Mouse (Mus musculus): ENCODE results near the gene Rnasek. TPM values are rescaled to one million over a fixed set of nuclear protein-coding genes. Genes with fewer than 3 reads are reported as not detected.
A peak's percentile ranks its signal among the peaks of the same experiment; 100 is the strongest.

Gene Rnasek
- total RNA-seq, 2 experiments from 2014 or later, result 109 to 117 TPM

DNA sequence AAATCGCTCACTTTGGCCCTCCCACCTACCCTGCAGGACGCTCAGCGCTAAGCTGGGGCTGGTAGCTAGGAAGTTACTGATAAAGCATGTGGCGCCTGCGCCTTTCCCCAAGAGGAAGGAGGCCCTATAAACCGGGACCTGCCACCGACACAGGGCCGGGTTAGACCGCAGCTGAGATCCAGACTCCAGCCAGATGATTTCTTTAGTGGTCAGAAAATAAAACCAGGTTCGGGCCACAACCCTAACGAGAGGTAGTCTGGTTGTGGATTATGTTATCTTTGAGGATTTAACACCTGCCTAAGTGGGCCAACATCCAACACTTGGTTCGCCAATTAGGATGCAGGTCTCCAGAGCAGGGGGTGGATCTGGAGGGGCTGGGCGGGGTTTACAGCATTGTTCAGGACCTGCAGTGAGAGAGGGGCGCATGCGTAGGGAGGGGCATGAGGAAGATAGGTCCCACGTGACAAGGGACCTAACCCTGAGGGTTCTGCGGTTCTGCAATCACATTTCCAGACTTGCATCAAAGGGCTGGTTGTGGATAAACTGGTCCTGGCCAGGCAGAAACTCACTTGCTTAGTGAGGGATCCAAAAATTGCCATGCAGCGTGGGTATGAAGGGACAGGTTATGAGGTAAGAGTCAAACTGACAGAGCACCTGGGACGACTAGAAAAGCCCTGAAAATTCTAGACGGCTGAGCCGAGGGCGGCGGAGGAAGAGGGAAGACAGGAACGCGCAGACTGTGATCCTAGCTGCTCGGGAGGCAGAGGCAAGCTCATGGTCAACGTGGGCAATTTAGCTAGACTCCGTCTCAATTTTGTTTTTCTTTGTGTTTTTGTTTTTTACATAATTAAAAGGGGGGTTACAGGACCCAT is 18.7 kb downstream of the Rnasek start, which contains the start of gene Slc16a13:
Gene Slc16a13 (minus strand): TSS at position 334 of the 872 bp plus-strand sequence.
- Histone ChIP-seq H3K27ac (peak within 1 kb of the TSS; percentile 90), H3K4me3 (peak within 1 kb of the TSS; percentile 78)
- no peak for TF ChIP-seq CTCF (IDR thresholded peaks at IDR 0.05)
- intact Hi-C loops (cut with DNase I), result no loop called here
- DNase-seq, result peak; percentile 89

DNA sequence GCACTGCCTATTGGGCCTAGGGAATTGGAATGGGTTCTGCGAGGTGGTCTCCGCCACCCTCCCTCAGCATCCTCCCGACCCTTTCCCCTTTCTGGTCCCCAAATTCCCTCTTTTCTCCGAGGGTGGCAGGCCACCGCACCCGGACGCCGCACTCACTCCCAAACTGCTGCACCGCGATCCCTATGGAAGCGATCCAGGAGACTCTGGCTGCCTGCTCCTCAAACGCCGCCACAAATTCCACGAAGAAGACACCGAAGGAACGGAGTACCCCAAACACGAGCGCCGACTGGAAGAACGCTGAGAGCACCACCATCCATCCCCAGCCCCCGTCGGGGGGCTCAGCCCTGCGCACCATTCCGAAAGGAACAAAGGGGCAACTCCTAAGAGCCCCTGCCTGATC is 19.3 kb downstream of the Rnasek start:
- TF ChIP-seq CTCF (IDR thresholded peaks at IDR 0.05), result no peak
- DNase-seq, result peak; percentile 34
- peak overlapping the region; percentile 90 for H3K27ac ChIP-seq
- intact Hi-C loops (cut with DNase I), result no loop called here
- H3K4me3 ChIP-seq, result peak overlapping the region; percentile 78

DNA sequence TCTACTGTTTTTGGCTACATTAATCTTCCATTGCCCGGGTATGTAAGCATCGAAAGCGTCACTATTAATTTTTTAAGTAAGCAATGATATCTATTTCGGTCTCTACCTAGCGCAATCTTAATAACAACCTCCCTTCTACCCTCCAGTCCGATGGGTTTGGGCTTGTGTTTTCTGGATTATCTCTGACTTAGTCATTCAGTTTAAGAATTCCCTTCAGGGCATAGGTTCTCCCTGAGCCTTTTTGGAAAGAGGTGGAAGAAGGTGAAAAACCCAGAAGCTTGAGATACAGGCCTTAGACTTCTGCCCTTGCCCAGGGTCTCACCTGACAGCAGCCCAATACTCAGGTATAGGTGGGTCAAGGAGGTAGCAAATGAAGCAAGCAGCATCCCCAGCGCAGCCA is 19.8 kb downstream of the Rnasek start:
- Histone ChIP-seq H3K4me3 (peak overlapping the region; percentile 78), H3K27ac (peak overlapping the region; percentile 90)
- TF ChIP-seq CTCF (IDR thresholded peaks at IDR 0.05), result no peak
- DNase-seq, result no peak
- intact Hi-C loops (cut with DNase I), result no loop called here

DNA sequence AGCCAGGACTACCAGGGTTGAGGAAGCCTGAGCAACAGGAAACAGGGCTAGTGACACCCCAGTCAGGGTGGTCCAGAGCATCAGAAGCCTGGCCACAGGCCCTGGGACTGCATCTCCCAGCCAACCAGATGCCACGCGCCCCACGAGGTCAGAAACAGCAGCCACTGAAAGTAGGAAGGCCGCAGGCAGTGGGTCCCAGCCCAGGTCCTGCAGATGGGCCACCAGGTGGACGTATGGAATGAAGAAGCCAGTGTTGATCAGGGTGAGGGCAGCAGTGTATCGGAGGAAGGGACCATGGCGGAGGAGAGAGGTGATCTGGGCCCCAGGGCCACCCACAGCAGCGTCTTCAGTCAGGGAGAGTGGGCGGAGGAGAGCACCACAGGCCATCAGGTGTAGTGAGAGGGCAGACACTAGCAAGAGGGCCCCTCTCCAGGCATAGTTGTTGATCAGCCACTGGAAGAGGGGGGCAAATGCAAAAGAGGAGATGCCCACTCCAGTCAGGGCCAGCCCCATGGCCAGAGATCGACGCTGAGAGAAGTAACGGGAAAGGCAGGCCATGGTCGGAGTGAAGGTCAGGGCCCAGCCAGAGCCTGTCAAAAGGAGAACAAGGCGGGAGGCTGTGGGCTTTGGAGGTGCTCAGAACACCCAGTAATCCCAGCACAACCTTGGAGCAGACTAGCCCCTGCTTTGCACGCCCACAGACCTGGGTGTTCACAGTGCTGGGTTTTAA is 20.7 kb downstream of the Rnasek start:
- DNase-seq, result no peak
- no peak overlapping the region for H3K27ac ChIP-seq
- H3K4me3 ChIP-seq, result no peak overlapping the region
- intact Hi-C loops (cut with DNase I), result no loop called here
- no peak for TF ChIP-seq CTCF (IDR thresholded peaks at IDR 0.05)

DNA sequence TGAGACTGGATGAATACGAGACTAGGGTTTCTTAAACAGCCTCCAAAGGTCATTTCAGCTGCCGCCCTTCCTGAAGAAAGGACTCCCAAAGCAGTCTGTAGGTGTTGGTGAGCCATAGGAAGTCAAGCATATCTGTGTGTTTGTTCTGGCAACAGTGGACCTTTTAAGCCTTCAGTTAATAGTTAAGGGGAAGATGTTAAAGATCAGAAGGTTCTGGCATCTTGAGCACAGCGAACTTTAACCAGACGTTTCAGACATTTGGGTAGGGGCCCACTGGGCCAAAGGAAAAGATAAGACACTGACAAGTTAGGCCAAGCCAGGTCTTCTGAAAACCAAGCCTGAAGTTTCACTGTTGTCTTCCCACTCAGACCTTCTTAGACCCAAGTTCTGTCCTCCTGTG is 21.6 kb downstream of the Rnasek start:
- no peak for DNase-seq
- no peak for TF ChIP-seq CTCF (IDR thresholded peaks at IDR 0.05)
- intact Hi-C loops (cut with DNase I), result no loop called here
- no peak overlapping the region for H3K4me3 ChIP-seq
- H3K27ac ChIP-seq, result no peak overlapping the region

DNA sequence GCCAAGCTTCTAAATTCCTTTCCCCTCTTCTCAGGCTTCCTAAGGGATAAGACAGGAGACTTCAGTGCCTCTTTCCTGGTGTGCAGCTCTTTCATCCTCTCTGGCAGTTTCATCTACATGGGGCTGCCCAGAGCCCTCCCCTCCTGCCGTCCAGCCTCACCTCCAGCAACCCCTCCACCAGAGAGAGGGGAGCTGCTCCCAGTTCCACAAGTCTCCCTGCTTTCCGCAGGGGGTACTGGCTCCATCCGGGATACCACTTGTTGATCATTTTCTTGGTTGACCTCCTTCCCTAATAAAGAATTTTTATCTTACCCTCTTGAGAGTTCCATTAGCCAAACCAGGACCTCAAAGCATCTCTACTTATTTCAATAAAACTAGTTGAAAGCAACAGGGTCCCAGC is 23.5 kb downstream of the Rnasek start:
- no peak for TF ChIP-seq CTCF (IDR thresholded peaks at IDR 0.05)
- intact Hi-C loops (cut with DNase I), result no loop called here
- Histone ChIP-seq H3K27ac (no peak overlapping the region), H3K4me3 (no peak overlapping the region)
- DNase-seq, result no peak

DNA sequence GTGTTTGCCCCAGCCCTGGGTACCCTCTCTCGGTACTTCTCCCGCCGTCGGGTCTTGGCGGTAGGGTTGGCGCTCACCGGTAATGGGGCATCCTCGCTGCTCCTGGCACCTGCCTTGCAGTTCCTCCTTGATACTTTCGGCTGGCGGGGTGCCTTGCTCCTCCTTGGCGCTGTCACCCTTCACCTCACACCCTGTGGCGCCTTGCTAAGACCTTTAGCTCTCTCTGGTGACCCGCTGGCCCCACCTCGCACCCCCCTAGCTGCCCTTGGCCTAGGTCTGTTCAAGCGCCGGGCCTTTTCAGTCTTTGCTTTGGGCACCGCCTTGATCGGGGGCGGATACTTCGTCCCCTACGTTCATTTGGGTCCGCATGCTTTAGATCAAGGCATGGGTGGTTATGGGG is 24.3 kb downstream of the Rnasek start:
- no peak for TF ChIP-seq CTCF (IDR thresholded peaks at IDR 0.05)
- Histone ChIP-seq H3K27ac (no peak overlapping the region), H3K4me3 (no peak overlapping the region)
- intact Hi-C loops (cut with DNase I), result no loop called here
- no peak for DNase-seq

DNA sequence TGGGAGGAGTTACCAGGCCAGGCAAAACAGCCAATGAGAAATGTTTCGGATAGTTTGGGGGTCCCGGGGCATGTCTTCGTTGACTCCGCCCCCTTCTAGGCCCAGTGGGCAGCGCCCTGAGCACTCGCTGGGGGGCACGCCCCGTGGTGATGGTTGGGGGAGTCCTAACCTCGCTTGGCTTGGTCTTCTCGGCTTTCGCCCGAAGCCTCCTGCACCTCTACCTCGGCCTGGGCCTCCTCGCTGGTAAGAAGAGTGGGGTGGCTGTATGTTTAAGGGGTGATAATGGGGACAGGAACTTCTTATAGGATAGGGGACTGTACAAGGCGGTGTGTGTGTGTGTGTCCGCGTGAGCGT is 24.8 kb downstream of the Rnasek start:
- intact Hi-C loops (cut with DNase I), result no loop called here
- Histone ChIP-seq H3K4me3 (peak overlapping the region; percentile 67; the same call in 1 of the 2 replicates), H3K27ac (no peak overlapping the region)
- no peak for DNase-seq
- no peak for TF ChIP-seq CTCF (IDR thresholded peaks at IDR 0.05)

DNA sequence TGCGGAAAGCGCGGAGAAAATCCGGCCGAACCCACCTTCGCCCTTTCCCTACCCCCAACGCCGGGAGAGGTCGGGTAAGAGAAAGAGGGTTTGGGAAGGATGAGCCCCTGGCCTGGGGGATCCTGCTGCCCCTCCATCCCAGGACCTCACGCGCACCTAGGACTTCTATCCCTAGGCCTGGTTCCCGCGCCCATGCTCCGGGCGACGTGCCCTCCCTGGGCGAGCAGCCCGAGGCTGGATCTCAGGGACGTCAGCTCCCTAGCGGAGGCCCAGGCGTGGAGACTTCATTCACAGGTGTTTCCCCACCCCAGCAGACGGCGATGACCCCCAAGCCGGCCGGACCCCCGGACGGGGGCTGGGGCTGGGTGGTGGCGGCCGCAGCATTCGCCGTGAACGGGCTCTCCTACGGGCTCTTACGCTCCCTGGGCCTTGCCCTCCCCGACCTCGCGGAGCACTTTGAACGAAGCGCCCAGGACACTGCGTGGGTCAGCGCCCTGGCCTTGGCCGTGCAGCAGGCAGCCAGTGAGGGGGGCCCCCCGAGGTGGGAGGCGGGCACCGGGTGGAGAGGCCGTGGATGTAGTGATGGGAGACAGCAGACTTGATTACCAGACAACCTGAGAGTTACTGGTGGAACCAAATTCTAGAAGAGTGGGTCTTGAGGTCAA is 25.3 kb downstream of the Rnasek start:
- Histone ChIP-seq H3K27ac (peak overlapping the region; percentile 43), H3K4me3 (peak overlapping the region; percentile 67)
- peak; percentile 55 for DNase-seq
- TF ChIP-seq CTCF (IDR thresholded peaks at IDR 0.05), result no peak
- intact Hi-C loops (cut with DNase I), result no loop called here

DNA sequence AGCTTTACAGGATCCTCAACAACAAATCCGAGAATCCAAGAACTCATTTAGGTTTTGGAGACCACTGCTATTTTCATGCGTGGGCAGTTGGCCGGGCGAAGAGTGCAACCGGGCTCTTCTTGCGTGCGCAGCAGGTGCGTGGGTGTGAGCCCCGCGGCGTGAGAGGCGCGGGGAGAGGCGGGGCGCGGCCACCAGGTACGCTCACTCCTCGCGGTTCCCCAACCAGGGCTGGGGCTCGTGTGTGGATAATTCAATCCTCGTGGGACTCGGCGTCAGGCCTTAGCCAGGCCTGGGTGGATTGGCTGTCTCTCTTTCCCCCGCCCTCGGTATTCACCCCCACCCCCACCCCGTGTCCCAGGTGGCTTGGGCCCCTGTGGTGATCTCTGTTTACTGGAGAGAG is 25.9 kb downstream of the Rnasek start:
- peak; percentile 18 for DNase-seq
- H3K27ac ChIP-seq, result no peak overlapping the region; the same call in 1 of the 2 replicates
- H3K4me3 ChIP-seq, result peak overlapping the region; percentile 67
- no peak for TF ChIP-seq CTCF (IDR thresholded peaks at IDR 0.05)
- intact Hi-C loops (cut with DNase I), result loop anchor here (1.0 to 2.0 kb wide), 2 partner anchors 139 to 159 kb away; partner anchors contain the start of gene Asgr1

DNA sequence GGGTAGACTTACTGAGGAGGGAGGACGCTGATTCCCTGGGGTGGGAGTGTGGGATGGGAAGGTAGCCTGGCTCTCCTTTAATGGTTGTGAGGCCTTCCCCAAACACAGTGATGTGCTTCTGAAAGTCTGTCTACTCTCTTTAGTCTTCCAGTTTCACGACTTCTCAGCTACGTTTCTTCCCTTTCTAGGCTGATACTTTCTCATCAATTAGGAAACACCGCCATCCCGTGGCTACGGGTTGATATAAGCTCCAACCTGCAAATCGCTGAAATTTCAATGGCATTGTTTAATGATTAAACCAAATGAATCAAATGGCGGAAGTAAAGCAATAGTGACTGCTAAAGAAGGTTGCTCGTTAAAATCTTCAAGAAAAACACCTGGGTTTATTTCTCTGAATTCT is 26.7 kb downstream of the Rnasek start:
- intact Hi-C loops (cut with DNase I), result loop anchor here (1.0 to 2.0 kb wide), 2 partner anchors 139 to 158 kb away; partner anchors contain the start of gene Asgr1
- H3K27ac ChIP-seq, result peak overlapping the region; percentile 48; the same call in 1 of the 2 replicates
- TF ChIP-seq CTCF (IDR thresholded peaks at IDR 0.05), result peak; percentile 74
- no peak overlapping the region; the same call in 1 of the 2 replicates for H3K4me3 ChIP-seq
- DNase-seq, result peak; percentile 58

DNA sequence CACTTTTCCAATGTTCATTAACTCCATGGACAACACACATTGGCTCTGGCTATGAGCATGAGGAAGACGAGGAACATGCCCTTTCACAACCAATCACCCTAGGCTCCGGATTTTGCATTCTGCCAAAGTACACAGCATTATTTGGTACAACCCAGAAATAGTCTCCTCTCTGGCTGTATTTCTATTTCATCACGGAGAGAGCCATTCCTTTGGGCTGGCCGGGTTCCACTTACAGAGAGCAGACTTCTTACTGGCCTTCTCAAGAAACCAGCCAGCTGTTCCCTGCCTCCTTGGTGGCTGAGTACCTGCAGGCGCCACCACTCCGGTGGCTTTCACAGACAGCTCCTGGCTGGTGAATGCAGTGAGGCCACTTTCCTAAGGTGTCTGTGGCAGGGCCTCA is 27.2 kb downstream of the Rnasek start, which contains the start of gene Slc16a11:
Gene Slc16a11 (plus strand): TSS at position 330 of the 400 bp plus-strand sequence.
- H3K4me3 ChIP-seq, result peak within 1 kb of the TSS; percentile 67
- H3K27ac ChIP-seq, result peak within 1 kb of the TSS; percentile 48; the same call in 1 of the 2 replicates
- intact Hi-C loops (cut with DNase I), result loop anchor here (2.0 kb wide), 1 partner anchor 158 kb away; the partner anchor contains the start of gene Asgr1
- no peak for TF ChIP-seq CTCF (IDR thresholded peaks at IDR 0.05)
- DNase-seq, result peak; percentile 42

Measured in gastrocnemius, adult 2 months (tissue).